Mouse (Mus musculus) R1 (cell line): ENCODE results near the gene Plekhg4.

ENCODE experiments used
- DNase-seq: peaks from one replicate; pipeline ENCODE4 v3.0.0-alpha.2; 2018; ENCODE audit warnings: low read depth, low spot score

Plekhg4 gene

DNA sequence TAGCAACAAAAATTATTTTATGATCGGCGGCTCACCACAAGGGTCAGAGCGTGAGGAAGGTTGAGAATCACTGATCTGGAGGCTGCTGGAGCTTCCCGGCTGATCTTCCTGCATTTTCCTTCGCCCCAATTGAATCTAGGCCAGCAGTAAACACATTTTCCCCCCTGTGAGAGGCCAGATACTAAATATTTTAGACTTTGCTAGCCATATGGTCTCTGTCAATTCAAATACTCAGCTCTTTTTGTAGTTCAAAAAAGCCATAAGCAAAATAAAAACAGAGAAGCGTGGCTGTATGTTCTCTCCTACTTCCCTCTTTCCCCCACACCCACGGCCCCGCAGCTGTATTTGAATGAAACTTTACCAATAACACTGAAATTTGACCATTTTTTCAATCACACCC, 30.4 kb downstream of the Plekhg4 start:
- no peak for DNase-seq

DNA sequence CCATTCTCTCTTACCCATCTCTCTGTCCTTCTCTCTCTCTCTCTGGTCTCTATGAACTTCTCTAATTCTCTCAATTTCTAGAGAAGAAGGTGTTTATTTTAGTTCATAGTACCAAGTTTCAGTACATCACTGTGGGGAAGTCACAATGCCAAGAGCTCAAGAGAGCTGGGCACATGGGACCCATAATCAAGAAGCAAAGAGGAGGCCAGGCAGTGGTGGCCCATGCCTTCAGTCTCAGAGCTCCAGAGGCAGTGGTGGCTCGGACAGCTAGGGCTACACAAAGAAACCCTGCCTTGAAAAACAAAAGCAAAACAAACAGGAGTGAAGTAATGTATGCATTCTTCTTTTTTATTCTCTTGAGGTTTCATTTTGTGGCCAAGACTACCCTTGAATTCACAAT, 31.4 kb downstream of the Plekhg4 start:
- DNase-seq, result no peak

DNA sequence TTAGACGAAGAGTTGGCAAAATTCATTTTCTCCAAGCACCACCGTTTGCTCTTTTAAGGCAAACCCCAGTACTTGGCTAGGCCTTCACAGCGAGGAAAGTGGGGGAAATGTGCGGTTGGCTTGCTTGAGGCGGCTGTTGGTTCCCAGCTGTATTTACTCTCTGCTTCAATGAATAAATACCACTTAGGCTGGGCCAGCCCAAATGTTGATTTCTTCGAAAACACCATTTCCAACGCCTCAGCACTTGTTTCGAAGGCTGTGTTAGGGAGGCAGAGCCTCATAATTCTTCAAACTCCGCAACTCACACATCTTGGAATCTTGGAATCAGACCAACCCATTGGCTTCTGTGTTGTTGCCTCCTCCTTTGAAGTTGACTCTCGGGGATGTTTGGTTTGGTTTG, 33.3 kb downstream of the Plekhg4 start:
- DNase-seq, result no peak

DNA sequence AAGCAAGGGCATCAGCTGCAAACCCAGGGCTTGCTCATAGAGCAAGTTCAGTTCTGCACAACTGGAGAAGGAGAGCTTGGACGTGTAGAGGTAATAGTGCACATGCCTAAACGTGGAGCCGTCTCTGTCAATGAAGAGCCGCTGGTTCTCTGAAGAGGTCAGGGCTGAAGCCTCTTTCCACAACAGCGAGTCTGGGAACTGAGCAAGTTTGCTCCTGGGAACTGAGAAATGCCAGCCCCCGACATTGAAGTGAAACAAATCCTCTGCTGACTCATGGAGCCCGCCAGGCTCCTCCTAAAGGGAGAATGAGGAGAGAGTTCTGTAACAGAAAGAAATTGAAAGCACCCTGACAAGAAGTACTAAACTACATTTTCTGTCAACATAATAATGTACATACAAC, 35.3 kb downstream of the Plekhg4 start:
- DNase-seq, result no peak

DNA sequence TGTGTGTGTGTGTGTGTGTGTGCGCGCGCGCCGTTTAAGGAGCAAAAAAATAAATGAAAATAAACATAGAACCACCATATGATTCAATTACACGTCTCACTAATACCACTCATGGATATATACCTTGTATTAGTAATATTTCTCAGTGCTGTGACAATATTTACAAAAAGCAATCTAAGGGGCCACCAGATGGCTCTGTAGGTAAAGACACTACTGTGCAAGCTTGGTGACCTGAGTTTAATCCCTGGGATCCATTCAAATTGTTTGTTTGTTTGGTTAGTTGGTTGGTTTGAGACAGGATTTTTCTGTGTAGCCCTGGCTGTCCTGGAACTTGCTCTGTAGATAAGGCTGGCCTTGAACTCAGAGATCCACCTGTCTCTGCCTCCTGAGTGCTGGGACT, 36.9 kb downstream of the Plekhg4 start:
- DNase-seq, result no peak

DNA sequence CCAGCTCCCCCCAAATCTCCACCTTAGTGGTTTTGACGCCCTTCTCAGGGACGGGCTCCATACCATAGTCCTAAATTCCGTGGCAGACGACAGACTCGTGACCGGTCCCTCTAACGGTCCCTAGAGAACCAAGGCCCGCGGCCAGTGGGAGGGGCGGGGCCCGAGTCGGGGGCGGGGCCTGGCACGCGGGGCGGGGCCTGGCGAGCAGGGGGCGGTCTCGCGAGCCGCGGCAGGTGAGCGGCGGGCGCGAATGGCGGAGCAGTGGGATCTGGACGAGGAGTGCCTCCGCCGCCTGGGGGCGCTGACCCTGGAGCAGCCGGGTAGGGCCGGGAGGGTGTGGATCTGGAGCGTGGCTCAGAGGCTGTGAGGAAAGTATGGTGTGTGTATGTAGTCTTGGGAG, 40.3 kb downstream of the Plekhg4 start, which contains the start of the genes Kctd19 and Lrrc36:
TSS of gene Kctd19 (minus strand) at position 112 of the 400 bp plus-strand sequence.
TSS of gene Lrrc36 (plus strand) at position 181 of the 400 bp plus-strand sequence.
- DNase-seq, result peak; percentile 86

DNA sequence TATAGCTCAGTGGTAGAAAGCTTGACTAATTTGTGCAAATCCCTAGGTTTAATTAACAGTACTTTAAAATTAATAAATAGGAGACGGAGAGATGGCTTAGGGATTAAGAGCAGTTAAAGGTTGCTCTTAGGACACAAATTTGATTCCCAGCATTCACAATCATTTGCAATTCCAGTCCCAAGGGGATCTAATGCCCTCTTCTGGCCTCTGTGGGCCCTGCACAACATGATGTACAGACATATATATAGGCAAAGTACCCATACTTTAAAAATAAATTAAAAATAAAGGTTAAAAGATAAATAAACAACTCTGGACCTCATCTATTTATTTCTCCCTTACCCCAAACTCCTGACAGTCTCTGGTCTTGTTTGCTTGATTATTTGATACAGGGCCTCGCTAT, 45.9 kb downstream of the Plekhg4 start:
- DNase-seq, result peak; percentile 34

DNA sequence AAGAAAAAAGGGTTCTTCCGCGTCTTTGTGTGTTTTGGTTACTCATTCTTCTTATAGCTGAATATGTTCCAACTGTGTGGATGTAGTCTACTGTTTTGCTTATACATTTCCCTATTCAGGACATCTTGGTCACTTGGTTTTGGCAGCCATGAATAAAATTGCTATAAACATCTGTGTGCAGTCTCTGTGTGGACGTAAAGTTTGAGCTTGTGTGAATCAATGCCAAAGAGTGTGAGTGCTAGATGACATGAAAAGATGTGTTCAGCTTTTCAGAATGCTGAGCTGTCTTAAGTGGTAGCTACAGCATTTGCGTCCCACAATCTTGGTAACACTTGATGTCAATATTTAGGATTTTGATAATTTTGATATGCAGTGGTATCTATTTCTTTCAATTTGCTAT, 46.7 kb downstream of the Plekhg4 start:
- no peak for DNase-seq

DNA sequence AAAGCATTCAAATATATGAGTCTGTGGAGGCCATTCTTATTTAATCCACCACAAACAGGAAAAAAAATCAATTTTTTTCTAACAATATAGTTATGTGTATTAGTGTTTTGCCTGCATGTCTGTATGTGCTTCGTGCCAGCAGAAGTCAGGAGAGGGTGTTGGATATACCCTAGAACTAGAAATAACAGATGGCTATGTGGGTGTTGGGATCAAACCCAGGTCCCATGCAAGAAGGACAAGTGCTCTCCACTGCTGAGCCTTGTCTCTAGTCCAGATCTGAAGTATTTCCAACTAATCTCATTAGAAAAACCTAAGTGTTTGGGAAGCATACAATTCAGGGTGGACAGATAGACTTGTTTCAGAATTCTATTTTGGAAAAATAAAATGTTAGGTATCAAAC, 48.9 kb downstream of the Plekhg4 start:
- no peak for DNase-seq

DNA sequence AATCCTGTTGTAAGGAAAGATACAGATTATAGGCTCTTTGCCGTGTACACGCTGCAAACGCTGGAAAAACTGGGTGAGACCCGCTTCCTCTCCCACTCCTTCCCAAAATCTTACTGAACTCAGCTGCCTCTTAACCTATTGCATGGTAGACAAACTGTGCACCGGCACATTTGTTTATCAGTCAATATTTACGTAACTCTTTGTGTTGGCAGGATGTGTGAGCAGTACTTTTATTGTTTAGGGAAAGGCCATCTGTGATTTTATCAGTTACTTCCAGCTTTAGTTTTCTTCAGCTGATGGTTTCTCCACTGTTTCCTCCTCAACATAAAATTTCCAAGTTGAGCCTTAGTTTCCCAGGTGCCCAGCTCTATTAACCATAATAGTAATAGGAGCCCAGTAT, 53.8 kb downstream of the Plekhg4 start:
- DNase-seq, result no peak

DNA sequence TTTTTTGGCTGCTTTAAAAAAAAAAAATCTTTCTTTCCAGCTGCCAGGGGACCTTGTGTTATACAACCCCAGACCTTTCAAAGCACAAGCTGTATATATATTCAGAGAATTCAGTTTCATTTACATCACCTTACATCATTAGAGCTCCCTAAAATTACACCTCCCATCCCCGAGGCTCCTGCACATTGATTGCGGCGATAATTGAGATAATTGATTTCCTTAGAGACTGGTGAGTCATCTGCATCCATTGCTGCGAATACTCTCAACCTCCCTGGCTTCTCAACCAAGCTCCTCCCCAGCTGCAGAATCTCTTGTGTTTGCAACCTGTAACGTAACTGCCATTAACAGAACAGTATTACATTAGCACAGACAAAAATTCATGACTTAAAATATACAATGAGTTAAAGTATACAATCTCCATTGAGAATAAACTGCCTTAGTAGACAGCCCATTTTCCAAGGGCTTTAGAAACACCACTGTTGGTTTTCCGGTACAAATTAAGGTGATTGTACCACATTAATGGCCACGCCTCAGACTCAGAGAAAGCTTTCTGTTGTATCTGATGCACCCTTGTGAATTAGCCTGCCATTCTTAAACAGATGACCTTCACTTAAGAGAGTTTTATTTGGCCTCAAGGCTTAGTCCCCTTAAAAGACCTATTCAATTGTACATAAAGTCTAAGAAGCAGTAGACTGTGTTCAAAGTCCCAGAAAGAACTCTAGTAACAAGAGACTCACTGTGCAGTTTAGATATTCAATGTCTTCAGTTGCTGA, 58.9 kb downstream of the Plekhg4 start:
- DNase-seq, result peak; percentile 44
